Mouse (Mus musculus) Muller cell, postnatal 12 days (primary cell): ENCODE data around the gene Klhdc8a.
"Not testable (repeated sequence)": the region's sequence is repeated elsewhere in the genome, so short reads cannot be mapped to it uniquely, and the experiment has no call there.

Experiments
- DNase-seq: peaks from one replicate; pipeline ENCODE4 v3.0.0-alpha.2; 2015; ENCODE audit errors: inconsistent ontology term

Gene Klhdc8a

GRCm38 (mm10) chr1:132343656-132344055 is 45.2 kb downstream of the Klhdc8a start:
- DNase-seq: no peak

DNA sequence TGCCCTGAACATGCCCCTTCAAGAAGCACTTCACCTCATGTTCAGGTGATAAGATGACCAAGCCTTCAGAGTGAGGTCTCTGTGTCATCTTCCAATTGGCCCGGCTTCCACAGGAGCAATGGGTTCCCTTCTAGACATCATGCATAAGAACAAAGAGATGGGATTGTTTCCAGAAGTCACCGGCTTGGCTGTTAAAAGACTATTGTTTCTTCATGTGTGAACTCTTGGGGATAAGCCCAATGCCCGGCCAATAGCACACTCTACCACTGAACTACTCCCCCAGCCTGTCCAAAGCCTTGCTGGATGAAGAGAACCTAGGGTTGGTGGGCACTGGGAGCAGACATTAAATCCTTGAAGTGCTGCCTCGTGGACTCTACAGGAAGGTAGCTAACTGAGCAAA is 47.1 kb downstream of the Klhdc8a start:
- no peak for DNase-seq

- peak; percentile 84 for DNase-seq
Measured at GRCm38 (mm10) chr1:132346134-132346851, 47.9 kb downstream of the Klhdc8a start.

- no peak for DNase-seq
Measured at GRCm38 (mm10) chr1:132346951-132347350, 48.5 kb downstream of the Klhdc8a start.

GRCm38 (mm10) chr1:132348401-132348800 is 50.0 kb downstream of the Klhdc8a start:
- DNase-seq: no peak

- DNase-seq: not testable (repeated sequence)
Measured at GRCm38 (mm10) chr1:132349049-132349448, 50.6 kb downstream of the Klhdc8a start.

DNA sequence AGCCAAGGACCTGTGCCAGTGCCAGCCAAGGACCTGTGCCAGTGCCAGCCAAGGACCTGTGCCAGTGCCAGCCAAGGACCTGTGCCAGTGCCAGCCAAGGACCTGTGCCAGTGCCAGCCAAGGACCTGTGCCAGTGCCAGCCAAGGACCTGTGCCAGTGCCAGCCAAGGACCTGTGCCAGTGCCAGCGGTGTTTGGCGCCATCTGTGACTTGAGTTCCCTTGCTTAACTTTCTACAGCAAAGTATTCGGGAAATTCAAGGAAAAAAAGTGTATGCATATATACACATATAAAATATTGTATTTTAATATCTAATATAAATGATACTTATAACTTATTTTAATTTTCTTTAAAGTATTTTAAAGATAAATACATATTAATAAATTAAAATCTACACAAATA is 51.2 kb downstream of the Klhdc8a start:
- not testable (repeated sequence) for DNase-seq

GRCm38 (mm10) chr1:132351058-132351457 is 52.6 kb downstream of the Klhdc8a start:
- DNase-seq: no peak

DNA sequence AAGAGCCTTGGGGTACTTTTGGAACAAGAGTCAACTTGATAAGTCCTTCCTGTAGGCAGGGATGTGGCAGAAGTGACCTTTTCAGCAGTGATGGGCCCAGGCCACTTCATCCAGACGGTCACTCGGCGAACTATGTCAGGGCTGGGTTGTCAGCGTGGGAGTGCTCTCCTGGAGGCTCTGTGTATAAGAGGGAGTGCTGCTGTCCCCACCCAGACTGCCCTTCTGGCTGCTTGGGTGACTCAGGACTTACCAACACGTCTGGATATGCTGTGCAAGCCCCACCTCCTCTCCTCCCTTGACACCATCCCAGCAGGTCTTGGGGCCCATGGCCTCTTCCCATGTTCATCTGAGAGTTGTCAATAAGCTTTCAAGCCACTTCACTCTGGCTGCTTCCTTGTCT is 55.0 kb downstream of the Klhdc8a start:
- DNase-seq: peak; percentile 53

DNA sequence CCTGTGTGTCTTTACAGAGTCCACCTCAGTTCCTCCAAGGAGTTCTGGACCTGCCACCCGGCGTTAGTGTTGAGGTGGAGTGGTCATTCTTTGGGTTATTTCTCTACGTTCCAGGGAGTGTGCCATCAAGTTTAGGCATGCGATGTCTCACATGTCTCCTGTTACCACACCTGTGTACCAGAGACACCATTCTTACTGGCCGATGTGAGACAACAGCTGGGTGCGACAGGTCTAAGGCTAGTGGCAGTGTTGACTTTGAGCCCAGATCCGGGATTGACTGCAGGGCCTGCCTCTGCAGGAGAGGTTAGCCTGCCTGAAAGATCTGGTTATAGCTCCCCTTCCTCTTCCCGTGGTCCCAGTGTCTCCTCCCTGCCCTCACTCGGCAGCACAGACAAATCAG is 55.8 kb downstream of the Klhdc8a start:
- DNase-seq: no peak

DNA sequence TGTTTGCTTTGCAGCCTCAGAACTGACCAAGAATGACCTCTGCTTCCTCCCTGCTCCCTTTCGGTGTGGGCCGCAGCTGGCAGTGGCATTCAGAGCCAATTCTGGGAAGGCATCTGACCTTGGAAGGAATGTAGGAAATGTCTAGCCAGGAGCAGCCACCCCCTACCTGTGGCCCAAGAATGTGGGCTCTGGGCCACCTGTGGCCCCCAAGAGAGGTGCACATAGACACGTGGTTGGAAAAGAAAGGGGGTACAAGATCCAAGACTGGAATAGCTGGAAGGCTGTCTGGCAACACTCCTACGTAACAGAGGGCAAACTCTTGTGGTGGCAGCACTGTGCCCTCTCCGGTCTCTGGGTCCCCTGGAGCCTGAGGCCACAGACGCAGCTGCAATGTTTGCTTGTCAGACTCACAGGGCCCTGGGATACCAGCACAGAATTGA is 56.8 kb downstream of the Klhdc8a start:
- DNase-seq: peak; percentile 93

GRCm38 (mm10) chr1:132355841-132356242 is 57.4 kb downstream of the Klhdc8a start:
- peak; percentile 85 for DNase-seq

GRCm38 (mm10) chr1:132356841-132357240 is 58.4 kb downstream of the Klhdc8a start:
- peak; percentile 23 for DNase-seq
